Mouse (Mus musculus) spleen, postnatal 4 days (tissue): ENCODE measurements around the gene Kctd18.

ENCODE experiments used
- DNase-seq, 2 experiments: peaks; one replicate each; pipeline ENCODE4 v3.0.0; 2022; ENCODE audit warnings: low spot score in 2 of 2

The Kctd18 gene

DNA sequence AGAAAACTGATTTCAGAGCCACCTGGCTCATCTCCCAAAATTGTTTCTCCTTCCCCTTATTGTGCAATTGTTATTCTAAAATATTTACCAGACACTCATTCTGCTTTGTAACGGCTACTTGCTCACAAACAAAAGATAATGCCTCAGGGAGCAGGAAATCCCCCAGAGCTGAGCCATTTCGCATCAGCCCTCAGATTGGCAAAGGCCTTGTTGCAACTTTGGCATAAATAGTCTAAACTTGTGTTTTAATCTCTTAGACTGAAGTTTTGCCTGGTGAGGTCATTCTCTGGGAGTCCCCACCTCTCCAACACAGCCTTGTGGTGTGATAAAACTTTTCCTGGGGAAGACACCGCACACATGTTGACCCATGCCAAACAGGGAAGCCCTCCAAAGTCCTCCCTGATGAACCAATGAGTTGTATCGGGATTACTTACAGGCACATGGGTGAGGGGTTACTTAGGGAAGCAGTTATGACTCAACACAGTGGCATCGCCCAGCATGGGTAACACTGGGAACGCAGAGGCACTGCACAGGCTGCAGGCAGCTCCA, 29.6 kb downstream of the Kctd18 start:
- no peak for DNase-seq

DNA sequence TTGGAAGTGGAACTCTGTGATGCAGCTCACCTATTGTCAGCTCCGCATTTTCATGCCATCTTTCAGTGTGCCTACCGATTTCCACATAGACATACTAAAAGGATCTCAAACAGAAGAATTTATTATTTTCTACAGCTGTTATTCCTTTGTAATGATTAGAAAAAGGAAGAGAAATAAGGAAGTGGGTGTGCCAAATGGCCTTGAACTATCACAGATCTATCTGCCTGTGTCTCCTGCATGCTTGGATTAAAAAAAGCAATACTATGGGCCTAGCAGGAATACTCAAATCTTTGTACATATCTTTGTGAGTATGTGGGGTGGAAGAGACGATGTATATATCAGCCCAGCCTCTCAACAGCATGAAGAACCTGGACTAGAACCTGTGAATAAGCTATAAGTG, 41.9 kb downstream of the Kctd18 start:
- no peak for DNase-seq

DNA sequence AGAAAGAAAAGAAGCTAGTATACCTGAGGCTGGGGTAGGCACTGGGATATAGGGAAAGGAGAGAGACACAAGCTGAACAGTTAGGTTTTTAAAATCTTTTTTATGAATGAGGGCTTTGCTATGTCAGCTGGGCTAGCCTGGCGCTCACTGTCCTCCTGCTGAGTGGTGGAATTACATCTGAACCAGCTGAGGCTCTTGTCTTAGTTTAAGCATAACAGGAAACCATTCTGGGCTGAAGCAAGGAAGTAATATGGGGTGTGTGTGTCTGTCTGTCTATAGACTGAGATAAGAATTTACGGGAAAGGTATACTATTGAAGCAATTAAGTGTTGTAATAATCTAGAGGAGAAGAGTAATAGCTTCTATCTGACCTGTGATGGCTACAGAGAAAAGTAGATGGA, 47.2 kb downstream of the Kctd18 start:
- no peak for DNase-seq

DNA sequence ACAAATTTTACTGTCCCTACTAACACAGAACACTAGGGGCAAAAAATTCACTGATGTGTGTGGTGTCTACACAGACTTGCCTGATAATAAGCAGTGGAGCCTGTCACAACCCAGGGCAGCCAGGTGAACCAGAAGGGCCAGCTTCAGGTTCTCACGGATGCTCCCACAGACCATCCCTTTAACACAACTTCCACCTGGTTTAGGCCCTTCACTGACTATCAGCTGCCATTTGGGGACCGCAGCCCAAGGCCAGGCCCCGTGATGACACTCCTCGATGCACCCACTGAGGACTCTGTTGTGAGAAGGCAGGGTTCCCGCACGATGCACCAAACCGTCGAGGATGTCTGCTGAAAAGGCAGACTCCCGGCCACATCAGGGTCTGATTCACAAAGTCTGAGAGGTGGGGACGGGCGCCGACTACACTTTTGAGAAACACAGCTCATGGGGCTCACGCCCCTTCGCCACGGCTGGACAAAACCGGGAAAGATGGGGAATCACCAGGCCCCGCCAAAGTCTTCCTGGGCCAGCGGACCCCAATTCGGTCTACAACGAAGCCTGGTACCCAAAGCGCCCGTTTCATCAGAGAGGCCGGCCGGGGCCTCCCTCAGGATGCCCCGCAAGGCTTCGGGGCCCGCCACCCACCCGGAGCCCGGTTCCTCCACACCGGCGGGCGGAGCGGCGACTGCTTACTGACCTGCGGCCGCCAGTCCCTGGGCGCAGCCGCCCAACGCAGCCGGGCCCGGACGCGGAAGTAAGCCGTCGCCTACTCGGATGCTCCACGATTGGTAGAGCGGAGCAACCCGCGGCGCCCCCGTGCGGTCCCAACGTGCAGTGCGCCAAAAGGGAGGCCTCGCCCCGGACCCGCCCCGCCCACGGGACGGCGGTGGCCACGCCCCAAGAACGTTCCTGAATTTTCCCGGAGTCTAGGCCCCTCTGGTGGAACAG, 49.2 kb downstream of the Kctd18 start:
- DNase-seq = peak; percentile 94 to 98

DNA sequence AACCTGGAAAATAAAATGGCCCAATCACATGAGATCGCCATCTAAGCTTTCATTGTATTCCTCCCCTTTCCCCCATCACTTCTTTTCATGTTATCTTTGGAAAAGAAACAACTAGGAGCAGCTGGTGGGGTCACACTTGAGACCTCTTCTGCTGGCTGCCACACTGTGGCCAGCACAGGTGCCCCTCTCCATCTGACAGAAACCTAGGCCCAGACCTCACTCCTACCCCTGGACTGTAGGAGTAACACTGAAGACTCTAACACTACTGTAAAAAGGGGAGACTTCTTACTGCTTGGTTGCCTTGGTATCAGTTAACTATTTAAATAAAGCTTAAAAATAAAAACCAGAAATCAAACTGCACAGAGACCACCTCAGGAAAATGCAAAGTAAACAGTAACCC, 63.0 kb downstream of the Kctd18 start:
- no peak for DNase-seq

DNA sequence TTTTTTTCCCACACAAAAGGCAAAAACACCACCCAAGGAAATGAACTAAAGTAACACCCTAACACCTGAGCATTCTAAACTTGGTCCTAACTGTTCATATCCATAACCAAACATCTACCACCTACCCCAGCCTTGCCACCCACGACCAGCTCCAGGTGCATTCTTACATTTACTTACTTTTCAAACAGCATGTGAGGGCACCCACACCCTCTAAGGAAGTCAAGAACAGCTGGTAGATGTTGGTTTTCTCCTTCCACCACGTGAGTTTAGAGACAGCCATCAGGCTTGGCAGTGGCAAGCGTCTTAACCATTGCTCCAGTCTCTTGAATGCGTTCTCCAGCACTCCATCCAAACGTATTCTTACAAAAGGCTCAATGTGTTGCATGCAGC, 64.4 kb downstream of the Kctd18 start:
- DNase-seq = no peak

DNA sequence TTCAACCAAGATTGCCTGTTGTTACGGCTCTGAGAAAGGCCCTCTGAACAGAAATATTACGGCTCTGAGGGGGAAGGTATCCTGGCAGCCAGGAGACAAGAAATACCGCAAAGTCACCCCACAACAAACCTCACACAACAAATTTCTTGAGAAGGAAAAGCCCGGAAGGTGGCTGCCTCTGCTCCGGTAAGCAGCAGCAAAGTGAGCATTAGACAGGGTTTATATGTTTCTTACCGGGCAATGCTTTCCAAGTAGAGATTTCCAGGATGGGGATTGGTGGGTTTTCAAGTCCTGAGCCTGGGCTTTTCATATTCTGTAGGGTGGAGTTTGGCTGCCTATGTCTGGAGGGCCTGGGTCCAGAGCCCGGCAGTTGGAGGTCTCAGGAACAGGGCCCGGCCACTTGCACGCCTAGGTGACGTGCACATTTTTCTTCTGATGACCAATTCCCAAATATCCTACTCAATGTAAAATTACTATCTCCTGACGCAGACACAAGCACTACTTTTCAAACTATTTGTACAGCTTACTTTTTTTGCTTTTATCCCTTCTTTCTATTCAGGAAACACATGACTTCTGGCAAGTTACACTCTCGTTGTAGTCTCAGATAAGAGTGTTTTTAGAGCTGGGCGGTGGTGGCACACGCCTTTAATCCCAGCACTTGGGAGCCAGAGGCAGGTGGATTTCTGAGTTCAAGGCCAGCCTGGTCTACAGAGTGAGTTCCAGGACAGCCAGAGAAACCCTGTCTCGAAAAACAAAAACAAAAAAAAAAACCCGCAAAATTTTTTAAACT, 65.0 kb downstream of the Kctd18 start:
- no peak for DNase-seq

DNA sequence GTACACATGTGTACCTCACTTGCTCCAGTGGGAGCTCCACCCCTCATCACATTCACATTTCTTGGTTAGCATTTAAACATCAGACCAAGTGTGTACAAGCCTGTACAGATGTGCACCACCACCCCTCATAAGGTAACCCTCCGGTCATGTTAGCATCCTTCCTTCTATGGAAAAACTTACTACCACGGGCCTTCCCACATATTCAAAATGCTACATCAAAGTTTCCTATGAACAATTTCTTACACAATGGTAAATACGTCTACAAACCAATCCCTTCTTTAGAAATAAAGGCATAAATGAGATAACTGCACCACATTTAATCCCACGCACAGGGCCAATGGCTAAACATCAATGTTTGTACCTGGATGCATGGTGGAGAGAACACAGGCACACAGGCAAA, 66.2 kb downstream of the Kctd18 start:
- DNase-seq = no peak

DNA sequence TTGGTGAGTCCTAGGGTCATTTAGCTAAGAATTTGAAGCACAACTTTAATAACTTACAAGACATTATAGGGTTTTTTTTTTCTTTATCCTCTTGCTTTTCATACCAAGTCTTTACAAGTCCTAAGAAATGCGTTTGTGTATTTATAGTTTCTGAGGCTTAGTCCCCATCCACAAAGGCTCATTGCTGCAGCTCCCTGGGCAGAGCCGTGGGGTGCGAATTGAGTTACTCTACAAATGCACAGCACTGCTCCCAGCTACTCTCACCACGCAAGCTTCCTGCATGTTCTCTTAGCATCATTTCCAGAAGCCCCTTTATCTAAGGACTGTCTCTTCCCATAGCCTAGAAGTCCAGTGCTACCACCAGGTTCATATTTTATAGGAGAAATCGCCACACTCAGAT, 69.0 kb downstream of the Kctd18 start:
- no peak for DNase-seq

DNA sequence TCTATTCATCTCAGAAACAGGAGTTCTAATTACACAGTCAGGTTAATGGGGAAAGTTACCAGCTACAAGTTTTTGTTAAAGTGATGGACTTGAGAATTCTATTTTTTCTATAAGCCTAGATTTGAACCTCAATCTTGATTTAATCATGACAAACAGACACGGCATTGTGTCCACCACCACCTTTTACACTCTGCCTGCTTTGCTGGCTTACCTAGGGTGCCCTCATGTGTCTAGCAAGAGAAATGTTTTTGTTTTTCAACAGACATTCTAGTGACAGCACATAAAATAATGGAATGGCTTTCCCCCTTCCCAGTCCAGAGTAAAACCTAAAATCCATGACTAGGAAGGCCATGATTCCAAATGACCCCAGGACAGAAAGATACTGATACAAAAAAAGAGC, 69.6 kb downstream of the Kctd18 start:
- DNase-seq = no peak

DNA sequence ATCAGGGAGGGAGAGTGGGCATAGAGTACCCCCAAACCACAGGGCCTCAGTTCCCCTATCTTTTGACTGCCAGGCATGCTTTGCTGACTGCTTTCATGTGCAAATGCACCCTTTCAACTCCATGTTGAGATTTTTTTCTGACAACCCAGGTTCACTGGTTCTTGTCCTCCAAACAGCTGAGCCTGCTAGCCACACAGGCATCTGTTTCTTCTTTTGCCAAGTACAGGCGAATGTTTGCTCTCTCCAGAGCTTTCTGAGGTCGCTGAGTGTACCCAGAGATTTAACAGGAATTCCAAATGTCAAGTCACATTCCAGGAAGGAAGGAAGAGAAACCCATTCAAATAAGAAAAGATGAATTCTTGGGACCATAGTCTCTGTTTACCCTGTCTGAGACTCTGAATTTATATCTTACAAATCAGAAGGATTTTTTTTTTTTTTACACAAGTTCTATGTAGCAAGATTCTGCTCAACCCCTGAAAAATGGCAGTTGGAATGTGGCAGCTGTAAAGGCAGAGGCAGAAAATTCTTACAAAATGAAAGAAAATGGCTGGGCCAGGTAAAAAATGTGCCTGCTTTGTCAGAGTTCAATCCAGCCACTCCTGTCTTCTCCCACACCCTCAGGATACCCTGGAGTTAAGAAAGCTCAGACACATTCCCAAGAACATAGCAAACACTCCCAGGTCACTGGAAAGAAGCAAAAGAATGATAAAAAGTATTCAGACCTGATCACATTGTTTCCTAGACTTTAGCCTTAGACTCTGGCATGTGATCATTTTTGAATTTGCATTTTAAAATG, 71.0 kb downstream of the Kctd18 start:
- no peak for DNase-seq

DNA sequence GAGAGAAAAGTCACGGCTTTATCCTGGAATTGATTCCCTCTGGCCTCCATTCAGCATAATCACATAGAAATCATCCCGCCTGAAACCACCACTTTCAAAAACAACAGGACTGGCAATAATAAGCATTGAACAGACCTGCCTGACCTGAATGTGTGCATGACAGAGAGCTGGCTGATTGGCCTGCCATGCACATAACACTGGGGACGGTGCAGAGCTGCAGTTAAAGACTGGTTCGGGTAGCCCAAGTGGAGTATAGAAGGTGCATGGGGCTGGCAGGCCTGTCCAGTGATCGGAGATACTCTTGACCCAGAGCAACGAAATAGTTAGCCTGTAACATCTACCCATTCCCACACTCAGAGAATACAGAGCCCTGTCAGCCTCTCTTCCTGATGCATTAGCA, 76.5 kb downstream of the Kctd18 start:
- DNase-seq = no peak

DNA sequence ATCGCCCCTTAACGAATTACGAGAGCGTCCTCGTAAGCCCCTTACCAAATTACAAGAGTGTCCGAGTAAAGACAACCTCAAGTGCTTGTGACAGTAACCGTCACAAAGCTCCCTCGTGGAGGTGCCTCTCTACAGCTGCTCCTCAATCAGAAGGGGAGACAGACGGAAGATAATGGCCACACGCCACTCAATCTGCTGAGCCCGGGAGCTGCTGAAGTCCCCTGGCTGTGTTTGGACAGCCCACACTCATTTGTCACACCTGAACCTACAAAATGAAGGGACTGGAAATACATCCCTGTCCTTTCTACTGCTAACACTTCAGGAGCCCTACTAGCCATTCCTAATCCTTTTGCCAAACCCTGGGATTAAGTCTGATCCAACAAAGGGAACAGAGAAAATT, 77.0 kb downstream of the Kctd18 start:
- no peak for DNase-seq

DNA sequence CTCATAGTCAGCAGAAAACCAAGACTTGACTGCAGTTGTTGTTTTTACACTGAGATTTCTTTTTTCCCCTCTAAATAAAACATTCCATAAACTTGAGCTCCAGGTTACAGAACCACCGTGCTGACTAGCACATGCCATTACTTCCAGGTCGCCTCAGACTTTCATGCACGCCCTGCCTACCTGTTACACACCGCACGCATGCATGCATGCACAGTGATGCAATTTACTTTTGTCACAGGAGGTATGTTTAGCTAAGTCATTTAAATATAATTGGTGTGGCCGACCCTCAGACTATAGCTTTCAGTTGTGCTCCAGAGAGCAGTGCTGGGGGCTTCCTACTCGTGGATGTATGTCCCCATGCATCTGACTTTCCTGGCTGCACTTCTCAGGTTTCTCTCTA, 77.7 kb downstream of the Kctd18 start:
- DNase-seq = no peak

DNA sequence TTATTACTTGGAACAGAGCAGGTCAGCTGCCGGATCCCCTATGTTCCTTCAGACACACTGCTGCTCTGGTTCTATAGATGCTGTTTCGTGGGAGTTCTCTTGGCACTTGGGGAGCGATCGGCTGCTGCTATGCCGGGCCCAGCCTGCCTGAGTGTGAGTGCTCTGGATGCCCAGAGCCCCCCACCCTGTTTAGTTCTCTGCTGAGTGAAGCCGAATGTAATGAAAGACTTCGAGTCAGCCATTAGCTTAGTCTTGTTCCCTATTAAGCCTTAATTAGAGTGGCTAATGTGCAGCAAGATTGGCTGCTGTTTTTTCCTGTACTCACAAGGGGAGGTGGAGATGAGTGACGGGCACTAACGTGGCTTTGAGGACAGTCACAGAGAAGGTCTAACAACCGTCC, 78.1 kb downstream of the Kctd18 start:
- no peak for DNase-seq

DNA sequence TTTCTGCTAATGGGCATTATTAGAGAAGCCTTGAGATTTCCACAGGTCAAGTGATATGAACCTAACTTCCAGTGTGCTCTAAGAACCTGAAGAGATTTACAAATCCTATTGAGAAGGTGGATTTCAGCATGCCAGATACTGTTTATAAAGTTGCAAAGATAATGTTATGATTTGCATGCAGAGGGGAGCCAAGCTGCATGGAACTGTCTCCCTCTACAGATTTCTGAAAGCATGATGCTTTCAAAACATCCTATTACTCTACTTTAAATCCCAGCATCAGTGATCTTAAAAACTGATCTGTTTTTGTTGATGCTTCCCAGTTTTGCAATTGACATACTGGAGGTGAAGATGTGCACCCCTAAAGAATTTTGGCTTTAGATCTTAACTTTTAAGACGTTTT, 84.5 kb downstream of the Kctd18 start:
- DNase-seq = no peak

DNA sequence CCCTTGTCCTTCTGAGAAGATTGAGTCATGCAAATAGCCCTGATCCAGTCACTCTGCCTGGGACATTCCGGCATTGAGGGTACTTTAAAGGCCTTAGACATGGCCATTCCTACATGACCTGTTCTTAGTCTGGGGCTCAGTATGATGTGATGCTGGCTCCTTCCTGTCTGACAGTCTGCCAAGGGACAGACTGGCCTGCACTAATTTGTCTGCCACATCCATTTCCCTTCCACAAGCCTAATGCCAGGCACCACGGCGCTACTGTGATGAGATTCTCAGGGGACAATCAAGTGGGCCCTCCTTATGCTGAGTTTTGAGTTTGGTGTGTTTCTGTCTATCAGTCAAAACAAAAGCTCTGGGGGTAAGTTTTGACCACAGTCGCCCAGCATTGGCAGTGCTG, 100.2 kb downstream of the Kctd18 start:
- DNase-seq = no peak

DNA sequence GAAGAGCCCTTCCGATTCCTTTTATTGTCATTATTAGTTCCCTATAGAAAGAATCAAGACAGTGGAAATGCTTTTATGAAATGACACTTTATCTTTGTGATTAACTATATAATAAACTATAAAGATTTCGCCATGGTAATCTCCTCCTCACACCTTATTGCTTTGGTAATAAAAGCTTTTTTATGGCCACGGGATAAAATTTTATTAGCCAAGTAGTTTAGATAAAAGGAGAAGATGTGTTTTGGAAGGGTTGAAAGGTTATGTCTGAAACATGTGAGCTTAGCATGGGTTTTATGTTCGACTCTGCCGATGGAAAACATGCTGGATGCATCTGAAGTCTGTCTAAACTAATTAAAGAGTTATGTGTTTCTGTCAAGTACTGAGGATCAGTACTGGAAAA, 101.4 kb downstream of the Kctd18 start:
- no peak for DNase-seq

DNA sequence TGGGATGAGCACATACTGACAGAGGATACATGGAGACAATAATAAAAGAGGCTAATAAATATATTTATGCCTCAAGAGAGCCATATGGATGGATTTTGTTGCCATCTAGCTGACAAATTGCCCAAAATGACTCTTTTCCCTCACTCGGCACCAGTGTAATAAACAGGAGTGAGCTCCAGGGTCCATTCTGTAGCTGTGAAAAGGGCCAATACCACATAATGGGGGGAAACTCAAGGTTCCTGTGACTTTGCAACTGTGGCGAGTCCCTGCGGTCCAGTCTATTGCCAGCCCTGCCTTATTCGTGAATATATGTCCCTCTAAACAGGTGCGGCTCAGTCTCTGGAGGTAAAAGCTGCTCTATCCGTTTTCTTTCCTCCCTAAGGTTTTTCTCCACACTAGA, 107.2 kb downstream of the Kctd18 start:
- DNase-seq = no peak

DNA sequence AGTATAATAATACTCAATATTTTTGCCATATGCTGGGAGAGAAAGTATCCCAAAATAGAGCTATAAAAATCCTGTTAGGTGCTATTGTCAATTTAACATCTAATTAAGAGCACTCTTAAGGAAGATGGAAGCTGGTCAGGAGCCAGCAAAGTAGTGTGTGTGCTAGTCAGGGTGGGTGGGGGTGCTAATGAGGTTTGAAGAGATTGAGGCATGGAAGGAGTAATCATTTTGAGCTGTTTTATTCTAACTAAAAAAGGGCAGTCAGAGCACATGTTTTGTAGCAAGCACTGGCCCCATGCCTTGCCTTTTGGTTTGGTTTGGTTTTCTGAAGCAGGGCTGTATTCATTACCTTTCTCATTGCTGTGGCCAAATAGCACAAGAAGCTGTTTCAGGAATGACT, 112.4 kb downstream of the Kctd18 start:
- no peak for DNase-seq

DNA sequence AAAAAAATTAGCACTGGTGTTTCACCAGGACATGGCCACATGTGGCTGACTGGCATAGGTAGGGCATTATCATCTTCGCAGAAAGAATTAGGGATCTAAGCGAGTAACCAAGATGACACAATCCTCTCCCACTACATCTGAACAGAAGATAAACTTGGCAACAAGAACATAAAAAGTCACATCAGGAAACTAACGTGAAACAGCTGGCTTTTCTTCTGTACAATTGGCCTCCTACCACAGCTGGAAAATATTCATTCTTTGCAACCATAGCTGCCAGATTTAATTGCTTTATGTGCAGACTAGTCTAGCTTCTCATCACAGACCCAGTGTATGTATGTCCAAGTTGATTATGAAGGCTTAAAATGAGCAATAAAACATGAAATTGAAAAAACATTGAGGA, 112.8 kb downstream of the Kctd18 start:
- no peak for DNase-seq
